Mouse (Mus musculus): ENCODE measurements around the gene Coq10a. TPM values are rescaled to one million over a fixed set of nuclear protein-coding genes. Genes with fewer than 3 reads are reported as not detected.

The Coq10a gene
- total RNA-seq, 2 experiments from 2014 or later, result 58.5 to 60.4 TPM

- DNase-seq (ENCODE audit: low spot score in 2 of 2), result no peak
Observed at GRCm38 (mm10) chr10:128388941-128389340, 20.1 kb upstream of the Coq10a start.

GRCm38 (mm10) chr10:128385902-128386301 lies 17.1 kb upstream of the Coq10a start:
- DNase-seq (ENCODE audit: low spot score in 2 of 2), result no peak

- DNase-seq (ENCODE audit: low spot score in 2 of 2), result no peak
Observed at GRCm38 (mm10) chr10:128382482-128382881, 13.7 kb upstream of the Coq10a start.

- DNase-seq (ENCODE audit: low spot score in 2 of 2), result no peak
Observed at GRCm38 (mm10) chr10:128380565-128380964, 11.8 kb upstream of the Coq10a start.

- no peak for DNase-seq (ENCODE audit: low spot score in 2 of 2)
Observed at GRCm38 (mm10) chr10:128379260-128379659, 10.5 kb upstream of the Coq10a start.

- no peak for DNase-seq (ENCODE audit: low spot score in 2 of 2)
Observed at GRCm38 (mm10) chr10:128378462-128378861, 9.7 kb upstream of the Coq10a start.

- no peak for DNase-seq (ENCODE audit: low spot score in 2 of 2)
Observed at GRCm38 (mm10) chr10:128377940-128378448, 9.2 kb upstream of the Coq10a start.

GRCm38 (mm10) chr10:128377222-128377939 lies 8.6 kb upstream of the Coq10a start:
- peak in 1 of 2 experiments; percentile 31 for DNase-seq (ENCODE audit: low spot score in 2 of 2)

GRCm38 (mm10) chr10:128376455-128377211 lies 7.8 kb upstream of the Coq10a start, which contains the start of gene Ankrd52:
Gene Ankrd52 (plus strand): TSS chr10:128377115.
- peak; percentile 76 to 88 for DNase-seq (ENCODE audit: low spot score in 2 of 2)

GRCm38 (mm10) chr10:128376099-128376454 lies 7.3 kb upstream of the Coq10a start:
- DNase-seq (ENCODE audit: low spot score in 2 of 2), result no peak

GRCm38 (mm10) chr10:128374393-128374792 lies 5.6 kb upstream of the Coq10a start:
- DNase-seq (ENCODE audit: low spot score in 2 of 2), result no peak

GRCm38 (mm10) chr10:128372989-128373748 lies 4.4 kb upstream of the Coq10a start:
- no peak for DNase-seq (ENCODE audit: low spot score in 2 of 2)

GRCm38 (mm10) chr10:128372142-128372541 lies 3.3 kb upstream of the Coq10a start:
- DNase-seq (ENCODE audit: low spot score in 2 of 2), result no peak

GRCm38 (mm10) chr10:128370601-128371000 lies 1.8 kb upstream of the Coq10a start:
- no peak for DNase-seq (ENCODE audit: low spot score in 2 of 2)

GRCm38 (mm10) chr10:128370021-128370420 lies 1.2 kb upstream of the Coq10a start:
- DNase-seq (ENCODE audit: low spot score in 2 of 2), result no peak

- no peak for DNase-seq (ENCODE audit: low spot score in 2 of 2)
Observed at GRCm38 (mm10) chr10:128369599-128369998, 802 bp upstream of the Coq10a start.

- DNase-seq (ENCODE audit: low spot score in 2 of 2), result no peak
Observed at GRCm38 (mm10) chr10:128369218-128369543, 384 bp upstream of the Coq10a start.

- no peak for DNase-seq (ENCODE audit: low spot score in 2 of 2)
Observed at GRCm38 (mm10) chr10:128367899-128368401, 847 bp downstream of the Coq10a start.

- DNase-seq (ENCODE audit: low spot score in 2 of 2), result peak in 1 of 2 experiments; percentile 22
Observed at GRCm38 (mm10) chr10:128362568-128362967, 6.2 kb downstream of the Coq10a start.

GRCm38 (mm10) chr10:128361836-128362235 lies 7.0 kb downstream of the Coq10a start:
- no peak for DNase-seq (ENCODE audit: low spot score in 2 of 2)

GRCm38 (mm10) chr10:128359226-128359625 lies 9.6 kb downstream of the Coq10a start:
- DNase-seq (ENCODE audit: low spot score in 2 of 2), result no peak

Measured in left cerebral cortex, adult 18-20 months (tissue).